Mouse (Mus musculus) left cerebral cortex, adult 2 months (tissue): ENCODE results near the gene Kcnj3. TPM values are rescaled to one million over a fixed set of nuclear protein-coding genes. Genes with fewer than 3 reads are reported as not detected.
A peak's percentile ranks its signal among the peaks of the same experiment; 100 is the strongest.

ENCODE experiments used
- DNase-seq, 2 experiments: peaks; one replicate each; pipeline ENCODE4 v3.0.0; 2021 to 2022; ENCODE audit warnings: low spot score in 2 of 2, mixed read lengths in 1 of 2; ENCODE audit errors: extremely low spot score in 1 of 2
- H3K27ac ChIP-seq: fragments of 200-600 bp; 2 replicates; pipeline ENCODE4 v1.8.1; 2022
- H3K4me3 ChIP-seq: fragments of 200-600 bp; 2 replicates; pipeline ENCODE4 v1.8.1; 2022
- CTCF ChIP-seq: fragments of 200-600 bp; IDR thresholded peaks from 2 replicates; pipeline ENCODE4 v1.8.1; 2022; ENCODE audit warnings: antibody characterized with exemption, mild to moderate bottlenecking, moderate library complexity
- intact Hi-C: fragments of 180-260 bp; cut with DNase I; formaldehyde crosslinking; loops from one replicate; pipeline ENCODE4 v1.15.1; 2025
- long read RNA-seq, 2 experiments: library from polyadenylated mRNA; stranded (forward); transcript quantifications; one replicate each; pipeline ENCODE4 v2.0.0; 2021; ENCODE audit warnings: borderline mapping rate in 2 of 2
- total RNA-seq, 2 experiments: library from RNA; stranded (reverse); gene quantifications; 2 replicates each; pipeline ENCODE4 v1.2.3; 2021

The Kcnj3 gene
- 100 to 1,000 TPM; 112 to 117 TPM for total RNA-seq
- long read RNA-seq, experiment 1, full-length matches to known transcripts, result 26 of 39 reads
- long read RNA-seq, experiment 1, partial matches to known transcripts, result 9 of 39 reads
- long read RNA-seq, experiment 1, other reads (novel, unspliced or antisense), result 4 of 39 reads
- long read RNA-seq, experiment 2, full-length matches to known transcripts, result 15 of 26 reads
- long read RNA-seq, experiment 2, partial matches to known transcripts, result 0 of 26 reads
- long read RNA-seq, experiment 2, other reads (novel, unspliced or antisense), result 11 of 26 reads

- intact Hi-C loops, result loop anchor here (5.0 to 10.0 kb wide), 6 partner anchors 97 to 379 kb away; no protein-coding TSS in a partner anchor
- TF ChIP-seq CTCF, result no peak
- Histone ChIP-seq H3K4me3 (peak within 1 kb of the TSS; percentile 83), H3K27ac (peak within 1 kb of the TSS; percentile 94)
- peak; percentile 67 to 74 for DNase-seq
Measured at GRCm38 (mm10) chr2:55435721-55436260, at the start of gene Kcnj3. TSS of gene Kcnj3 (plus strand) at chr2:55435970.

- no peak for TF ChIP-seq CTCF
- Histone ChIP-seq H3K27ac (no peak overlapping the region), H3K4me3 (no peak overlapping the region)
- intact Hi-C loops, result no loop called here
- DNase-seq, result no peak
Measured at GRCm38 (mm10) chr2:55390330-55390989, 45.3 kb upstream of the Kcnj3 start.

DNA sequence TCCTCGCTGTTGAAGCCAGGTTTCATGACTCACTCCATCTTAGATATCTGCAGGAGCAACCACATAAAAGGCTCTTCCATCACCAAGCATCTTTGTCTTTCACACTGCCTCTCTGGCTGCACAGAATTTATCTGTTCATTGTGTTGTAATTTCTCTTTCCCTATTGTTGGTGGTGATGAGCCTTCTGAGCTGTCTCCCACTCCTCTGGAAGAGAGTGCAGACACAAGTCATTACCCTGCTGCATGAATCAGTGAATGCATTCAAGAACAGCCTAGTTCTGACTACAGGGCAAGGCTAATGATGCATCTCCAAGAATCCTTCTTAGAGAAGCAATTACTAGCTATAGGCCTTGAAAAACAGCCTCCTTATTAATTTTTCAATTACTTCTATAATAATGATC is 30.5 kb upstream of the Kcnj3 start:
- no peak for DNase-seq
- intact Hi-C loops, result no loop called here
- no peak for TF ChIP-seq CTCF
- no peak overlapping the region for H3K27ac ChIP-seq
- no peak overlapping the region for H3K4me3 ChIP-seq

DNA sequence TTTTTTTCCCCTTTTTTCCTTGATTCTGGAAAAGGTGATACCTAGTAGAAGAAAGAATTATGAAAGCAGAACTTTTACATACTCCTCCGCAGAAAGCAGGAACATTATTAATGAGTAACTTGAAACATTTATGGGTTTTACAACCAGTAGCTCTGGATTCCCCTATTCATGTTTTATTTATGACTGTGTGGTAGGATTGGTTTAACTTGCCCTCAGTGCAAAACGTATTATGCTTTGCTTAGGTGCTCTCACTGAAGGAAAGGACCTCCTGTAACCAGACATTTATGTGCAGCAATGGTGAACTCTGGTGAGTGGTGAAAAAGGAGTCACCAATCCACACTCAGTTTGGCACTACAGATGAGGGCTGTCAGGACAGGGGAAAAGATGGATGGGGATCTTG is 8.1 kb upstream of the Kcnj3 start:
- Histone ChIP-seq H3K4me3 (no peak overlapping the region), H3K27ac (no peak overlapping the region)
- intact Hi-C loops, result no loop called here
- DNase-seq, result no peak
- no peak for TF ChIP-seq CTCF

- TF ChIP-seq CTCF, result no peak
- no peak for DNase-seq
- intact Hi-C loops, result loop anchor here (10.0 kb wide), 2 partner anchors 337 to 383 kb away; no protein-coding TSS in a partner anchor
- Histone ChIP-seq H3K4me3 (no peak overlapping the region), H3K27ac (no peak overlapping the region)
Measured at GRCm38 (mm10) chr2:55432104-55432503, 3.7 kb upstream of the Kcnj3 start.

DNA sequence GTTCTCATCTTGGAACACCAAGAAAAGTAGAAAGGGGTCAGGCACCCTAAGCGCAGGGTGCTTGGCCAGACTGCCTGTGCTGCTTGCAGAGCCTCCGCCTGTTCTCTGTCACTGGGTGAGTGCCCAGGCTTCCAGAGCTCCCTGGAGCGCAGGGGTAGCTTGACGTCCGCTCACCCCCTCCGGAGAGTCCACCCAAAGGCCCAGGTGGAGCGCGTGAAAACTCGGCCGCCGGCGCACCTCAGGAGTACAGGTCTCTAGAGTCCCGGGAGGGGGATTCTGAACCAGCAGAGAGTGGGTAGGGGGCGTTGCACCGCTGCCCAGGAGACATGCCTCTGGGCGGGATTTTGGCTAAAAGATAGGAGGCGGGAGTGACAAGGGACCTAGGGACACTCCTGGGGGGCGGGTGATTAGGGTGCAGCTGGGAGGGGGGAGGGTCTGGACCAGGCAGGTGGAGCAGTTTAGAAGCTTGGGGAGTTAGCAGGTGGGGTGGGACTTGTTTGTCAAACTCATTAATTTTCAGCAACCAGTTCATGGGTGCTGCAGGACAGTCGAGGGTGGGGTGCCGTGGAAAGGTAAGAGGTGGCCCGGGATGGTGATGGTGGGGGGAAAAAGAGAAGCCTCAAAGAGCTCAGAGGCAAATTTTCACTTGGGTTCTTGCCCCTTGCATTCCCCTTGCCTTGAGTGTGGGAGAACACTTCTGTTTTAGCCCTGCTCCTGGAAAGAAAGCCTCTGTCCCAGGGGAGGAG is 664 bp downstream of the Kcnj3 start:
- H3K4me3 ChIP-seq, result peak overlapping the region; percentile 83
- intact Hi-C loops, result loop anchor here (5.0 to 10.0 kb wide), 6 partner anchors 96 to 378 kb away; no protein-coding TSS in a partner anchor
- TF ChIP-seq CTCF, result no peak
- peak; percentile 28 to 36 for DNase-seq
- peak overlapping the region; percentile 94 for H3K27ac ChIP-seq

GRCm38 (mm10) chr2:55437007-55437949 is 1.5 kb downstream of the Kcnj3 start:
- intact Hi-C loops, result loop anchor here (5.0 to 10.0 kb wide), 6 partner anchors 95 to 378 kb away; no protein-coding TSS in a partner anchor
- peak; percentile 27 to 44 for DNase-seq
- peak overlapping the region; percentile 94 for H3K27ac ChIP-seq
- H3K4me3 ChIP-seq, result peak overlapping the region; percentile 83
- no peak for TF ChIP-seq CTCF

GRCm38 (mm10) chr2:55437977-55438376 is 2.2 kb downstream of the Kcnj3 start:
- no peak for DNase-seq
- Histone ChIP-seq H3K27ac (peak overlapping the region; percentile 94), H3K4me3 (peak overlapping the region; percentile 83)
- intact Hi-C loops, result loop anchor here (5.0 to 10.0 kb wide), 6 partner anchors 94 to 377 kb away; no protein-coding TSS in a partner anchor
- no peak for TF ChIP-seq CTCF

- TF ChIP-seq CTCF, result no peak
- Histone ChIP-seq H3K4me3 (peak overlapping the region; percentile 49), H3K27ac (no peak overlapping the region)
- intact Hi-C loops, result loop anchor here (5.0 to 10.0 kb wide), 6 partner anchors 93 to 376 kb away; no protein-coding TSS in a partner anchor
- no peak for DNase-seq
Measured at GRCm38 (mm10) chr2:55439211-55439610, 3.4 kb downstream of the Kcnj3 start.

DNA sequence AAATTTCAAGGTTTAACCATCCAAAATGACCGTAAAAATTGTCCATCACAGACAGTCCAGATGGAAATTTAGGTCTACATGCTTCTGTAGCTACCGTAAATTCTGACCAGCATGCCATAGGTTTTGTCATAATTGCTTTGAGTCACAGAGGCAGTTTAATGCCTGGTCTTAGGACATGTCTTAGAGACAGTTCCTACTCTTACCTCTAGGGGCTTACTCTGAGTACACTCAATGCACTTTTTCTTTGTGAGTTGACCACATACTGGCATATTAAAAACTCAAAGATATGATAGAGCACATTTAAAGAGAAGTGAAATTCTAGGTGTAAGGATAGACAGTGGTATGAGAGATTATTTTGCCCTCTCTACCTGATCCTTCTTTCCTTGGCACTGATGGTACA is 6.2 kb downstream of the Kcnj3 start:
- Histone ChIP-seq H3K27ac (no peak overlapping the region), H3K4me3 (no peak overlapping the region)
- intact Hi-C loops, result no loop called here
- DNase-seq, result no peak
- peak; percentile 51 for TF ChIP-seq CTCF
